Mouse (Mus musculus) E14TG2a.4 (cell line): ENCODE results near the gene Hes3.

Source experiments
- CTCF ChIP-seq: conservative IDR thresholded peaks from 2 replicates; pipeline ENCODE4 v1.5.1; 2014; ENCODE audit warnings: low read length
- NANOG ChIP-seq: IDR thresholded peaks from 2 replicates; pipeline ENCODE4 v1.6.1; 2014; ENCODE audit warnings: borderline replicate concordance, low read length, mixed read lengths

GRCm38 (mm10) chr4:152264177-152264530, 27.3 kb downstream of the Hes3 start:
- TF ChIP-seq CTCF (no peak), NANOG (no peak)
